Mouse (Mus musculus): ENCODE measurements around the gene Lyrm2. TPM values are rescaled to one million over a fixed set of nuclear protein-coding genes. Genes with fewer than 3 reads are reported as not detected.

Lyrm2 gene
- 11.6 and 13.9 TPM in 2 replicates for polyA plus RNA-seq (2012; rRNA removed; ENCODE audit: low replicate concordance)

DNA sequence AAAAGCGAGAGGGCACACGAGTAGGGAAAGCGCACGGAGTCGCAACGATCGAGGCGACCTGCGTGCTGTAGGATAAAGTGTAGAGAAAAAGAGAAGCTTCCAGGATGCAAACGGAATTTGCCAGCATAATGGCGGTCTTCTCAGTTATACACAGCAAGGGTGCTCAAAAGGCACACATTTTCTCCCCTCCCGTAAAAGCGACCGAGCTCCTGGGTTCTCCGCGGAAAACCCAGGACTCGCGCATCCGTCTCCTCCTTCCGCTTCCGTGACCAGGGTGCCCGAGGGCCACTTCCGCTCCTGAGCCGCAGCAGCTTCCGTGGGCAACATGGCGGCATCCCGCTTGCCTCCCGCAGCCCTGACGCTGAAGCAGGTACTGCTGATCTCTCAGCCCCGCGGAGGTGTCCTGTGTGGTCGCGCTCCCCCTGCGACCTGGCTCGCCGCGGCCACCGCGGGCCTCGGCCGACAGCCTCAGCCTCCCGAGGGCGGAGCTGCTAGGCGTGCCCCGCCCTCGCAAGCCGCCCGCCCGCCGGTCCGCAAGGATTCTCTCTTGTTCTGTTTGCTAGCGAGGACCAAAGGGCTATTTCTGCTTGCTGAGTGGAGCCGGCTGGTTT lies at the start of gene Lyrm2:
Gene Lyrm2, plus strand, starts transcription at position 288 of the 611 bp plus-strand sequence.

Other genes starting within 250 kb of the Lyrm2 start
- gene Gja10, start 197.5 kb upstream of the Lyrm2 start, polyA plus RNA-seq (2012; rRNA removed; ENCODE audit: low replicate concordance), result 0.06 TPM in 1 of 2 replicates, not detected in the other
- 1.5 and 4.4 TPM in 2 replicates for gene Casp8ap2, start 184.8 kb upstream of the Lyrm2 start, polyA plus RNA-seq (2012; rRNA removed; ENCODE audit: low replicate concordance)
- 5.9 and 12.5 TPM in 2 replicates for gene Mdn1, start 143.1 kb upstream of the Lyrm2 start, polyA plus RNA-seq (2012; rRNA removed; ENCODE audit: low replicate concordance)
- gene Ankrd6, start 150.6 kb downstream of the Lyrm2 start, polyA plus RNA-seq (2012; rRNA removed; ENCODE audit: low replicate concordance), result 0.44 and 3.5 TPM in 2 replicates
- 0.06 and 2.8 TPM in 2 replicates for gene Rragd, start 182.8 kb downstream of the Lyrm2 start, polyA plus RNA-seq (2012; rRNA removed; ENCODE audit: low replicate concordance)
- 29.0 and 29.1 TPM in 2 replicates for gene Ube2j1, start 231.2 kb downstream of the Lyrm2 start, polyA plus RNA-seq (2012; rRNA removed; ENCODE audit: low replicate concordance)